Mouse (Mus musculus): ENCODE results near the gene S100a4. TPM values are rescaled to one million over a fixed set of nuclear protein-coding genes. Genes with fewer than 3 reads are reported as not detected.

Gene S100a4
- total RNA-seq, 2 experiments from 2014 or later = 16.4 to 16.5 TPM

GRCm38 (mm10) chr3:90597736-90598135, 5.8 kb upstream of the S100a4 start:
- no peak for DNase-seq

GRCm38 (mm10) chr3:90598212-90598611, 5.4 kb upstream of the S100a4 start:
- no peak for DNase-seq
- intact Hi-C loops (cut with DNase I) = no loop called here

More at GRCm38 (mm10) chr3:90597736-90598135, 5.8 kb upstream of the S100a4 start:
- intact Hi-C loops (cut with DNase I) = no loop called here

- intact Hi-C loops (cut with DNase I) = no loop called here
- DNase-seq = no peak
These were observed 4.2 kb upstream of the S100a4 start for GRCm38 (mm10) chr3:90599401-90599800.

DNA sequence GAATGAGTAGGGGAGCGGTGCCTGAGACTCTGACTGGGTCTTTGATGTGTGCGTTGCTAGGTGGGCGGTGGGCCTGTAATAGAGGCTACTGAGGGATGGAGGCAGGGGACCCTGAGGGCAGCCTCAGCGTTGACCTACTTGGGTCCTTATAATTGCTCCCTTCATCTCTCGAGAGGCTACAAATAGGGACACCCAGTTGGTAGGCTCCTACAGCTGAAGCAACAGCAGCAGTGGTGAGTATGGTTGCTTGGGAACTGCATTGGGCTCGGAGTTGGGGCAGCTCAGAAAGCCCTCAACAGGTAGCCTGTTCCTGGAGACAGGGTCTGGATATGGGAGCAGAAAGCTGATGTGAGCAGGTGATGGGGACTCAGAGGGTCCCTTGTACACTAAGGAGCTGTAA, 3.5 kb upstream of the S100a4 start:
- intact Hi-C loops (cut with DNase I) = no loop called here
- DNase-seq = no peak

- peak in 1 of 2 experiments; percentile 51 for DNase-seq
- intact Hi-C loops (cut with DNase I) = no loop called here
These were observed 2.9 kb upstream of the S100a4 start for GRCm38 (mm10) chr3:90600458-90601195.

GRCm38 (mm10) chr3:90601486-90602110, 2.0 kb upstream of the S100a4 start, which contains the start of gene Gm42674:
TSS of gene Gm42674 (plus strand) at chr3:90601904.
- intact Hi-C loops (cut with DNase I) = no loop called here
- DNase-seq = no peak

DNA sequence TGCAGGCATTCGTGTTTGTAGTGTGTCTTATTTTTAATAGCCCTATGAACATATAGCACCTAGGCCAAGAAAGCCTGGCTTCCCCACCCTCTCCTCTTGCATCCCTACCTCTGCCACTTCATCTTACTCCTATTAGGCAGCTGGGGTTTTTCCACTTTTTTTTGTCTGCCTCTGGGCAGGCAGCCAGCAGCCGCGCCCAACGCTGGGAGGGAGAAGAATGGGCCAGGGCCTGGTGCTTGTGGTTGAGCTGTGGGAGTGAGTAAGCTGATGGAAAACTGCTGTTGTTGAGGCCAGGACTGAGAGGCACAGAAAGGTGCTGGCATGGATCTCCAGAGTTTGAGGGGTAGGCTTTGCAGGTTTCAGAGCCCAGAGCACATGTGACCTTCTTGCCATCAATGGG, 845 bp downstream of the S100a4 start:
- intact Hi-C loops (cut with DNase I) = no loop called here
- peak; percentile 86 for DNase-seq

DNA sequence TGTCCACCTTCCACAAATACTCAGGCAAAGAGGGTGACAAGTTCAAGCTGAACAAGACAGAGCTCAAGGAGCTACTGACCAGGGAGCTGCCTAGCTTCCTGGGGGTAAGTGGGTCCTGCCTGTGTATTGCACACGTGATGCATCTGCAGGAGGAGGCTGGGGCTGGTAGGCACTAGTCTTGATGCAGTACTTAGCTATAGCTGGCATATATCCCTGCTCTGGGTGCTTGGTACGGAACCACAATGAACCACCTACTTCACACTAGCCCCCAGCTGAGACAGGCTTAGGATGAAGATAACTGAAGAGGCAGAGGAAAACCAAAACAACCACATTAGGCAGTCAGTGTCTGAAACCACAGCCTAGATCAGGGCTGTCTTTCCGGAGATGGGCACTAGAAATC, 1.5 kb downstream of the S100a4 start:
- intact Hi-C loops (cut with DNase I) = no loop called here
- DNase-seq = no peak

DNA sequence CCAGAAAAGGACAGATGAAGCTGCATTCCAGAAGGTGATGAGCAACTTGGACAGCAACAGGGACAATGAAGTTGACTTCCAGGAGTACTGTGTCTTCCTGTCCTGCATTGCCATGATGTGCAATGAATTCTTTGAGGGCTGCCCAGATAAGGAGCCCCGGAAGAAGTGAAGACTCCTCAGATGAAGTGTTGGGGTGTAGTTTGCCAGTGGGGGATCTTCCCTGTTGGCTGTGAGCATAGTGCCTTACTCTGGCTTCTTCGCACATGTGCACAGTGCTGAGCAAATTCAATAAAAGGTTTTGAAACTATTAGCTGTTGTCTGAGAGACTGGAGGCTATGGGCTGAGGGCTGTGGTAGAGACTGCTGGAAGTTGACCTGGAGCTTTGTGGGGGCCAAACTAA, 2.2 kb downstream of the S100a4 start:
- DNase-seq = no peak
- intact Hi-C loops (cut with DNase I) = no loop called here

DNA sequence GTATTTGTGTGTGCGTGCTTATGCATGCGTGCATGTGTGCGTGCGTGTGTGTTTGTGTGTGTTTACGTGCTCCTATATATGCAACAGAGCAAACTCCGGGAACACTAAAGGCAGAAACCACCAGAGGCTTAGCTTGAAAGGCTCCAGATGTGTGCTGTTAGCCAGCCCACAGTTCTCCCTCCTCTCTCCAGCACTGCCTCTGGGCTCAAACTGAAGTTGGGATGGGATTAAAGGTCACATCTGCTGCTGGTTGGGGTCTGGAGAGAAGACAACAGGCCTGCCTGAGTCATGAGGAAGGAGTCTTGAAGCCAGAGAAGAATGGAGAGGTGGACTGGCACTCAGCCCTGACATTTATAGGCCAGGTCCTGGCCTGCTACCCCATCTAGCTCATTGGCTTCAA, 2.6 kb downstream of the S100a4 start:
- intact Hi-C loops (cut with DNase I) = no loop called here

DNA sequence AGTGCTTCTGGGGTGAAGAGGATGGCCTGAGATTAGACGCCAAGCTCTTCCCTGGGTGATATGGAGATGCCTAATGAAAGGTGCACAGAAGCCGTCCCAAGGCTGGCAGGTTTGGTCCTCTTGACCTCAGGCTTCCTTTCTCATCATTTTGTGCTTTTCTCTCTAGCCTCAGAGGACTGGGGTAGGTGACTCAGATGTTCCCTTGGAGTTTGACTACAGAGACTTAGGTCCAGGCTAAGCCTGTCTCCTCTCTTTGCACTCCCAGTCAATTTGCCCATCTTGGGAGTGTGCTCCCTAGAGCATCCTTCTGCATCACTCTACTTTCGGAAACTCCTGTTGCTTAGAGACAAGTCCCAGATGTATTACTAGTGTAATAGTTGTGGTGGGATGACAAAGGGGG, 3.8 kb downstream of the S100a4 start:
- no peak for DNase-seq
- intact Hi-C loops (cut with DNase I) = no loop called here

More for the DNA sequence above, 2.6 kb downstream of the S100a4 start:
- no peak for DNase-seq

DNA sequence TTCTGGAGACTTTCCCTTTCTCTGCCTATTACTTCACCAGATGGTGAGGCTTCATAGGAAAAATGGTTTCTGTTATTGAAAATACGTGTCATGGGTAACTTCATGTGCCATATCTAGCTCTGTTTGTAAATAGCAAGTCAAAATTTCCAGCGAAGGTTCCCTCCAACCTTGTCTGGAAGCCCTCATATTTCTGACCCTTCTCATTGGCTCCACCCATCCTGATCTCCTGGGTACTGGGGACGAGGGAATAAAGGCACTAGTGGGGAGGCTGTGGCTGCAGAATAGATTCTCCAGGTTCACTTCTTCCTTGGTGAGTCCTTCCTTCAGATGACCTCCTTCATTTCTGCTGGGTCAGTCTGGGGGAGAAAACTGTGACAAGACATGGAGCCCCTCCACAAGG, 4.7 kb downstream of the S100a4 start, which contains the start of gene S100a5:
TSS of gene S100a5 (plus strand) at position 301 of the 400 bp plus-strand sequence.
- DNase-seq = no peak
- intact Hi-C loops (cut with DNase I) = no loop called here

DNA sequence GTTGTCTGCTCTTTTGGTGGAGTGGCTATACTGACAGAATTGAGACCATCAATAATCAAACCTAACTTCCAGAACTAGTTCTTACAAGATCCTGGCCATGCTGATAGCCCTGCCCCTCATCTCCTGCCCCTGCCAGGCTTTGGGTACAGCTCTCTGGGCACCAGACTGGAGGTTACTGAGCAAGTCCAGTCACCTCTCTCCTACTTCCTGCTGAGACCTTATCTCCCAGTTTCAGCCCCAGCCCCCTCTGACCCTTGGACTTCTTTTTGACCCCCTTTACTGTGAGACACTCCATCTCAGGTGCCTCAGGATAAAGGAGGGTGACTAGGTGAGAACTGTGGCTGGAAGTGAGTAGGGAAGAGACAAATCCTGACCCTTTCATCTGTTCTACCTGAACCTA, 5.5 kb downstream of the S100a4 start:
- intact Hi-C loops (cut with DNase I) = no loop called here
- no peak for DNase-seq

- DNase-seq = no peak
- intact Hi-C loops (cut with DNase I) = no loop called here
These were observed 7.9 kb downstream of the S100a4 start for GRCm38 (mm10) chr3:90611494-90611893.

- intact Hi-C loops (cut with DNase I) = no loop called here
- no peak for DNase-seq
These were observed 8.5 kb downstream of the S100a4 start for GRCm38 (mm10) chr3:90612061-90612460.

DNA sequence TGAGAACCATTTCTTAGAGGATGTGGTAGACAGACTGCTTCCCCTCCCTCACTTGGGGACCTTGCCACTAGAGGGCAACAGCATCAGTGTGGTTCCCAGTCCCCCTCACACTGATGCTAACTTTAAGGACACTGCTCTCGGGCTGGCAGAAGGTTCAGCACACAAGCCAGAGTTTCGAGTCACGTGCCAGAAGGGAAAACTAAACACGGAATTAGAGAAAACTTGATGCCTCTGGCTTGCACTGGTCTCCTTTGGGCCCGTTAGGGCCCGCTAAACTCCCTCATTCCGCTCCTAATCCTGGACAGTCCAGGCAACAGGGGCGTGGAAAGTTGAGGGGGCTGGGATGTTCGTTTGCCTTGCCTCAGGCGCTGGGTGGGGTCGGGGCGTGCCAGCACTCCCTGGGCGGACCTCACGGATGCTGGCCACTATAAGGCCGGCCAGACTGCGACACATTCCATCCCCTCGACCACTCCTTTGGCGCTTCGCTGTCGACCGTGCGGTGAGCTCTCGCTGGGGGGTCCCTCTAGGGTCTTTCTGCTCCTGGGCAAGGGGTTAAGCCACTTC, 9.2 kb downstream of the S100a4 start, which contains the start of gene S100a6:
TSS of gene S100a6 (plus strand) at position 155 of the 564 bp plus-strand sequence.
- intact Hi-C loops (cut with DNase I) = no loop called here
- DNase-seq = peak; percentile 74 to 81

- DNase-seq = no peak
- intact Hi-C loops (cut with DNase I) = loop anchor here (2.0 kb wide), 2 partner anchors 27 to 89 kb away; no protein-coding TSS in a partner anchor
These were observed 10.0 kb downstream of the S100a4 start for GRCm38 (mm10) chr3:90613461-90614147.

DNA sequence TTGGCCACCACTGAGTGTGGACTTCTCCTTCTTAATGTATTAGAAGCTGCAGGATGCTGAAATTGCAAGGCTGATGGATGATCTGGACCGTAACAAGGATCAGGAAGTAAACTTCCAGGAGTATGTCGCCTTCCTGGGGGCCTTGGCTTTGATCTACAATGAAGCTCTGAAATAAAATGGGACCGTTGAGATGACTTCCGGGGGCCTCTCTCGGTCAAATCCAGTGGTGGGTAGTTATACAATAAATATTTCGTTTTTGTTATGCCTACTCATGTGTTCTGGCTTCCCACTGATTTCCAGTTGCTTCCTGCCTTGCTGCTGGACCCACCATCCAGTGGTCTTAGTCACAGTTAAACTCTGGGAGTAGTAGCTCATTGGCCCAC, 10.6 kb downstream of the S100a4 start:
- intact Hi-C loops (cut with DNase I) = loop anchor here (2.0 kb wide), 2 partner anchors 27 to 89 kb away; no protein-coding TSS in a partner anchor

DNA sequence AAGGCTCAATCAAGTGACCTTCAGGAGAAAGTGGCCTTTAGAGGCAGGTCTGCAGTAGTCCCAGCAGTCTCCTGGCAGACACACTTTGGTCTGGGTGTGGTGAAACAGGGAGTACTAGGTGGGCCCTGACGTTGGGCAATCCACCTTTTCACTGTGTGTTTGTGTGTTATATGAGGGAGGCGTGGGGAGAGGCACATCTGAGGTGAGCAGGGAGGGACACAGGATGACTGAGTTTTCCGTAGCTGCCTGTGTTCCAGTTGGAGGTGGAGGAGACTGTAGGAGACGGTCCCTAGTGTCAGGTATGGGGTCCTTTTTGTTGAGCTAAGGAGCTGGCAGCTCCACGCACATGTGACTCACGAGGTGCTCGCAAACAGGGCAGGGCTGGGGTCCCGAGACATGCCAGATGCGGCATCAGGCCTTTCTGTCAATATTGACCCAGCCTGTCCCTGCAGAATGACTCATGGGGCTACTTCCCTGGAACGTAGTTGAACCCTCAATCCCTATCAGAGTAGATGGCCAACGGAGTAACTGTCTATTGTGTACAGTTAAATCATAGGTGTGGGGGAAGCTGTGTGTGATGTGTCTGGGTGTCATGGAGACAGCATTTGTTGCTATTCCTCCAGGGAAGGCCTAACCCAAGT, 11.2 kb downstream of the S100a4 start:
- no peak for DNase-seq
- intact Hi-C loops (cut with DNase I) = loop anchor here (2.0 kb wide), 2 partner anchors 28 to 90 kb away; no protein-coding TSS in a partner anchor

More for the DNA sequence above, 10.6 kb downstream of the S100a4 start:
- DNase-seq = no peak

GRCm38 (mm10) chr3:90615415-90615814, 11.8 kb downstream of the S100a4 start:
- intact Hi-C loops (cut with DNase I) = loop anchor here (2.0 kb wide), 2 partner anchors 29 to 91 kb away; no protein-coding TSS in a partner anchor

More at GRCm38 (mm10) chr3:90615415-90615814, 11.8 kb downstream of the S100a4 start:
- peak; percentile 64 to 74 for DNase-seq
